Comparison of ENCODE assay signal across 8 mouse cellular contexts in genomic region chr3:88145411-88145782, GRCm38 (mm10). TPM values are rescaled to one million over a fixed set of nuclear protein-coding genes. Genes with fewer than 3 reads are reported as not detected.
A peak's percentile ranks its signal among the peaks of the same experiment; 100 is the strongest.
DNase-seq lines count a peak whose midpoint lies in the region; ATAC-seq and TF ChIP-seq lines count a peak whose summit lies in the region.

No protein-coding gene starts in this region.

- H3K9me3 ChIP-seq in kidney, embryonic 14.5 days (ENCODE audit: control insufficient read depth, low read length): no peaks in the 10 kb centered on the region
- no peaks in the 10 kb centered on the region for H3K9me3 ChIP-seq in G1E (replicated peaks)
- H3K9me3 ChIP-seq in embryonic facial prominence, embryonic 14.5 days (ENCODE audit: control insufficient read depth, low read length): no peaks in the 10 kb centered on the region
- H3K9me3 ChIP-seq in midbrain, embryonic 12.5 days: no peaks in the 10 kb centered on the region

- peaks cover 64% of the 10 kb centered on the region for H3K4me1 ChIP-seq in kidney, embryonic 14.5 days (ENCODE audit: control insufficient read depth, insufficient read depth, low read length)
- H3K4me1 ChIP-seq in G1E (ENCODE audit: insufficient read depth, low read depth, low read length): peaks cover 90% of the 10 kb centered on the region
- H3K4me1 ChIP-seq in embryonic facial prominence, embryonic 14.5 days (ENCODE audit: control insufficient read depth, insufficient read depth, low read length): peaks cover 68% of the 10 kb centered on the region
- H3K4me1 ChIP-seq in midbrain, embryonic 12.5 days: peaks cover 75% of the 10 kb centered on the region

- peak overlapping the region; percentile 37; the same call in 1 of the 2 replicates for H3K27ac ChIP-seq in kidney, embryonic 14.5 days (ENCODE audit: low read depth, low read length)
- no peak overlapping the region for H3K27ac ChIP-seq in embryonic facial prominence, embryonic 14.5 days (replicated peaks; ENCODE audit: low read depth, low read length)
- peak overlapping the region; percentile 53 for H3K27ac ChIP-seq in midbrain, embryonic 12.5 days (replicated peaks)

- TF ChIP-seq CTCF in G1E (IDR thresholded peaks at IDR 0.05; ENCODE audit: low read depth, low read length): no peak

- WGBS in kidney, embryonic 14.5 days: 33% methylated on average over 4 of the region's 4 CpGs
- WGBS in embryonic facial prominence, embryonic 14.5 days: 20% methylated on average over 4 of the region's 4 CpGs
- WGBS in midbrain, embryonic 12.5 days: 32% methylated on average over 4 of the region's 4 CpGs

- H3K27me3 ChIP-seq in kidney, embryonic 14.5 days (ENCODE audit: control insufficient read depth, insufficient read depth, low read length): no peaks in the 10 kb centered on the region
- H3K27me3 ChIP-seq in G1E (ENCODE audit: insufficient read depth, low read length): no peaks in the 10 kb centered on the region
- H3K27me3 ChIP-seq in embryonic facial prominence, embryonic 14.5 days (replicated peaks; ENCODE audit: control insufficient read depth, insufficient read depth, low read length): no peaks in the 10 kb centered on the region
- H3K27me3 ChIP-seq in midbrain, embryonic 12.5 days: peaks cover 12% of the 10 kb centered on the region

- peak overlapping the region; percentile 14; the same call in 1 of the 2 replicates for H3K4me3 ChIP-seq in kidney, embryonic 14.5 days (ENCODE audit: low read length)
- H3K4me3 ChIP-seq in G1E (ENCODE audit: low read depth, low read length): peak overlapping the region; percentile 86; the same call in 1 of the 2 replicates
- peak overlapping the region; percentile 85 for H3K4me3 ChIP-seq in embryonic facial prominence, embryonic 14.5 days (ENCODE audit: low read depth, low read length)
- no peak overlapping the region for H3K4me3 ChIP-seq in midbrain, embryonic 12.5 days

- no peaks in the 10 kb centered on the region for H3K36me3 ChIP-seq in kidney, embryonic 14.5 days (ENCODE audit: control insufficient read depth, insufficient read depth, low read length)
- peaks cover 66% of the 10 kb centered on the region for H3K36me3 ChIP-seq in G1E (replicated peaks)
- H3K36me3 ChIP-seq in embryonic facial prominence, embryonic 14.5 days (ENCODE audit: control insufficient read depth, insufficient read depth, low read length): 0 out of 2 replicates have a peak, but pooled peaks cover 4% of the 10 kb centered on the region
- H3K36me3 ChIP-seq in midbrain, embryonic 12.5 days: no peaks in the 10 kb centered on the region

- intact Hi-C loops in heart, postnatal 25 days (cut with DNase I): no loop called here

- ATAC-seq in kidney, embryonic 14.5 days (ENCODE audit: low FRiP score, low TSS enrichment): no peak
- no peak for ATAC-seq in G1E (ENCODE audit: extremely low read depth, insufficient number of reproducible peaks, low FRiP score, poor library complexity, severe bottlenecking)
- ATAC-seq in embryonic facial prominence, embryonic 14.5 days (ENCODE audit: low read depth): no peak
- no peak for ATAC-seq in midbrain, embryonic 12.5 days (ENCODE audit: low FRiP score, low read depth)

- DNase-seq in kidney, adult 8-10 months: no peak
- no peak for DNase-seq in G1E (ENCODE audit: low spot score)
- DNase-seq in embryonic facial prominence, embryonic 14.5 days (ENCODE audit: low spot score): no peak
- DNase-seq in heart, postnatal 25 days (ENCODE audit: low spot score): peak; percentile 40
- DNase-seq in c-Kit-positive CD71-positive TER-119-positive erythroid progenitor cells, embryonic 14.5 days (ENCODE audit: low spot score): no peak
- no peak for DNase-seq in embryo, embryonic 11 days

- H3K4me2 ChIP-seq in kidney, embryonic 14.5 days (replicated peaks; ENCODE audit: low read depth, low read length): peak overlapping the region; percentile 88
- H3K4me2 ChIP-seq in embryonic facial prominence, embryonic 14.5 days (ENCODE audit: low read depth, low read length): peak overlapping the region; percentile 95
- peak overlapping the region; percentile 92 for H3K4me2 ChIP-seq in midbrain, embryonic 12.5 days (replicated peaks)

- H3K9ac ChIP-seq in kidney, embryonic 14.5 days (ENCODE audit: low read depth, low read length): peak overlapping the region; percentile 81; the same call in 1 of the 2 replicates
- H3K9ac ChIP-seq in embryonic facial prominence, embryonic 14.5 days (ENCODE audit: low read depth, low read length): peak overlapping the region; percentile 90
- H3K9ac ChIP-seq in midbrain, embryonic 12.5 days (replicated peaks): peak overlapping the region; percentile 35; the same call in 1 of the 2 replicates

RNA-seq across cellular contexts. Expression of gene Mef2d, which starts 3.2 kb away (rescaled TPM):
- polyA plus RNA-seq in kidney, embryonic 14.5 days (2014; fragmentation: Nextera tagmentation; extraction: Ambion mirVana): 12.6 and 21.8 TPM in 2 replicates
- 125 and 128 TPM in 2 replicates for total RNA-seq in G1E (2014; fragmentation: Nextera tagmentation)
- total RNA-seq in G1E (2017): 15.4 and 17.0 TPM in 2 replicates
- 133 and 141 TPM in 2 replicates for polyA plus RNA-seq in G1E (2012)
- polyA plus RNA-seq in embryonic facial prominence, embryonic 14.5 days (2014; fragmentation: Nextera tagmentation; extraction: Ambion mirVana): 36.8 and 41.7 TPM in 2 replicates
- total RNA-seq in heart, postnatal 25 days (2021): 100 to 1,000 TPM; 111 to 122 TPM
- 15.1 and 17.6 TPM in 2 replicates for polyA plus RNA-seq in midbrain, embryonic 12.5 days (2016; fragmentation: Nextera tagmentation; extraction: Ambion mirVana)

Comparison
In these comparisons a context has a peak if more than half of its experiments do, and no peak if none do; other contexts are left out.
1. H3K9ac ChIP-seq: peak in every context shown above with its lines; median percentile 90 in embryonic facial prominence, embryonic 14.5 days; 81 in kidney, embryonic 14.5 days; 35 in midbrain, embryonic 12.5 days.